Mouse (Mus musculus) left cerebral cortex, adult 11 months (tissue): ENCODE results near the gene Aste1.

Source experiments
- DNase-seq: peaks from one replicate; pipeline ENCODE4 v3.0.0; 2022; ENCODE audit warnings: low spot score

Gene Aste1

GRCm38 (mm10) chr9:105395218-105395627 lies at the start of gene Aste1, which contains the start of gene Nek11:
TSS of gene Aste1 (plus strand) at chr9:105395392.
TSS of gene Nek11 (minus strand) at chr9:105395524.
- DNase-seq = peak; percentile 80

GRCm38 (mm10) chr9:105348242-105349031 lies 46.8 kb upstream of the Aste1 start:
- DNase-seq = no peak

- no peak for DNase-seq
These were observed 46.2 kb upstream of the Aste1 start for GRCm38 (mm10) chr9:105349034-105349433.

GRCm38 (mm10) chr9:105362181-105362580 lies 33.0 kb upstream of the Aste1 start:
- no peak for DNase-seq

GRCm38 (mm10) chr9:105363520-105364231 lies 31.5 kb upstream of the Aste1 start:
- DNase-seq = no peak

- no peak for DNase-seq
These were observed 29.0 kb upstream of the Aste1 start for GRCm38 (mm10) chr9:105366199-105366598.

- DNase-seq = no peak
These were observed 26.6 kb upstream of the Aste1 start for GRCm38 (mm10) chr9:105368605-105369004.

- DNase-seq = no peak
These were observed 20.8 kb upstream of the Aste1 start for GRCm38 (mm10) chr9:105374361-105374760.

GRCm38 (mm10) chr9:105376411-105376810 lies 18.8 kb upstream of the Aste1 start:
- no peak for DNase-seq

GRCm38 (mm10) chr9:105376954-105377530 lies 18.1 kb upstream of the Aste1 start:
- no peak for DNase-seq

- DNase-seq = no peak
These were observed 17.6 kb upstream of the Aste1 start for GRCm38 (mm10) chr9:105377622-105378021.

- DNase-seq = no peak
These were observed 15.6 kb upstream of the Aste1 start for GRCm38 (mm10) chr9:105379533-105380145.

GRCm38 (mm10) chr9:105387403-105387802 lies 7.8 kb upstream of the Aste1 start:
- no peak for DNase-seq

- peak; percentile 33 for DNase-seq
These were observed 5.9 kb upstream of the Aste1 start for GRCm38 (mm10) chr9:105389289-105389688.

GRCm38 (mm10) chr9:105390616-105391015 lies 4.6 kb upstream of the Aste1 start:
- no peak for DNase-seq

GRCm38 (mm10) chr9:105394720-105395119 lies 472 bp upstream of the Aste1 start:
- no peak for DNase-seq

GRCm38 (mm10) chr9:105408549-105408948 lies 13.4 kb downstream of the Aste1 start:
- no peak for DNase-seq

GRCm38 (mm10) chr9:105459032-105459431 lies 63.8 kb downstream of the Aste1 start:
- DNase-seq = no peak

GRCm38 (mm10) chr9:105461496-105461895 lies 66.3 kb downstream of the Aste1 start:
- DNase-seq = no peak
